Mouse (Mus musculus) megakaryocyte-erythroid progenitor cell, adult 5-6 weeks (primary cell): ENCODE measurements around the gene Ikbip. TPM values are rescaled to one million over a fixed set of nuclear protein-coding genes. Genes with fewer than 3 reads are reported as not detected.

Experiments
- ATAC-seq: replicated peaks from 2 replicates; pipeline ENCODE4 v1.8.0; 2016; ENCODE audit warnings: mild to moderate bottlenecking, inconsistent platforms; ENCODE audit not compliant: severe bottlenecking, poor library complexity, low FRiP score, low TSS enrichment
- total RNA-seq, 2 experiments: library from RNA; stranded (forward) in 1 of 2; stranded (reverse) in 1 of 2; fragments of 200-1000, 215-1000 nt in 1 of 2; fragments of >200 nt in 1 of 2; fragmentation: Nextera tagmentation in 1 of 2; gene quantifications; 2 replicates each; pipeline ENCODE4 v1.2.3; 2014 to 2017

Ikbip gene
- total RNA-seq, 2 experiments from 2014 or later, result 11.6 to 17.2 TPM

- peak; percentile 8; the same call in 1 of the 2 replicates for ATAC-seq
These were observed 60.8 kb downstream of the Ikbip start for GRCm38 (mm10) chr10:91143313-91144230.

- no peak for ATAC-seq
These were observed 62.7 kb downstream of the Ikbip start for GRCm38 (mm10) chr10:91145413-91145812.

Other genes with a start within 250 kb of the Ikbip start
- 37.1 and 44.9 TPM in 2 replicates for gene Apaf1, start 170 bp upstream of the Ikbip start, total RNA-seq (2014; fragmentation: Nextera tagmentation)
- 20.9 and 24.3 TPM in 2 replicates for gene Apaf1, start 170 bp upstream of the Ikbip start, total RNA-seq (2017)
- 582 and 663 TPM in 2 replicates for gene Slc25a3, start 41.1 kb downstream of the Ikbip start, total RNA-seq (2014; fragmentation: Nextera tagmentation)
- gene Slc25a3, start 41.1 kb downstream of the Ikbip start, total RNA-seq (2017), result 247 and 338 TPM in 2 replicates
- gene Tmpo, start 98.4 kb downstream of the Ikbip start, total RNA-seq (2014; fragmentation: Nextera tagmentation), result 267 and 268 TPM in 2 replicates
- 469 and 547 TPM in 2 replicates for gene Tmpo, start 98.4 kb downstream of the Ikbip start, total RNA-seq (2017)